Mouse (Mus musculus) small intestine, adult 2 months (tissue): ENCODE data around the gene Clec3b.

Experiments
- CTCF ChIP-seq: fragments of 200-500 bp; IDR thresholded peaks from 2 replicates; pipeline ENCODE4 v1.5.1; 2012; ENCODE audit warnings: low read depth, mild to moderate bottlenecking, control low read depth, inconsistent platforms, low read length, moderate library complexity, mixed read lengths; ENCODE audit not compliant: insufficient replicate concordance, insufficient read length; ENCODE audit errors: extremely low read depth
- POLR2A ChIP-seq: fragments of 200-500 bp; IDR thresholded peaks from 2 replicates; pipeline ENCODE4 v1.6.1; 2012; ENCODE audit warnings: low read depth, mild to moderate bottlenecking, control low read depth, inconsistent platforms, low read length, moderate library complexity

- TF ChIP-seq CTCF = no peak
- no peak for TF ChIP-seq POLR2A
These were observed 15.2 kb downstream of the Clec3b start for GRCm38 (mm10) chr9:123165781-123166443.
